Mouse (Mus musculus) MEL (cell line): ENCODE measurements around the gene Lpgat1.

Experiments
- CTCF ChIP-seq, 3 experiments: IDR thresholded peaks in 2 of 3; conservative IDR thresholded peaks in 1 of 3; 2 replicates each; pipeline ENCODE4 v1.5.1; 2011 to 2012; ENCODE audit warnings: low read length in 3 of 3, low read depth in 2 of 3, mild to moderate bottlenecking in 2 of 3, improper control_type of control experiment in 1 of 3, inconsistent platforms in 1 of 3, mixed read lengths in 1 of 3, moderate library complexity in 1 of 3; ENCODE audit not compliant: control insufficient read depth in 1 of 3, insufficient read depth in 1 of 3, poor library complexity in 1 of 3, severe bottlenecking in 1 of 3
- E2F4 ChIP-seq: IDR thresholded peaks from 2 replicates; pipeline ENCODE4 v1.6.1; 2011; ENCODE audit warnings: low read depth, low read length, improper control_type of control experiment, borderline replicate concordance
- GATA1 ChIP-seq: IDR thresholded peaks from 2 replicates; pipeline ENCODE4 v1.6.1; 2011; ENCODE audit warnings: low read depth, low read length, improper control_type of control experiment
- HCFC1 ChIP-seq: IDR thresholded peaks from 2 replicates; pipeline ENCODE4 v1.6.1; 2012; ENCODE audit warnings: low read depth, mild to moderate bottlenecking, inconsistent platforms, low read length, improper control_type of control experiment, moderate library complexity
- JUND ChIP-seq: IDR thresholded peaks from 2 replicates; pipeline ENCODE4 v1.6.1; 2011; ENCODE audit warnings: low read depth, mild to moderate bottlenecking, improper control_type of control experiment, low read length
- MAFK ChIP-seq: IDR thresholded peaks from 2 replicates; pipeline ENCODE4 v1.6.1; 2011; ENCODE audit warnings: low read depth, mild to moderate bottlenecking, low read length, improper control_type of control experiment, borderline replicate concordance
- MEF2A ChIP-seq: IDR thresholded peaks from 2 replicates; pipeline ENCODE4 v1.6.1; 2014; ENCODE audit warnings: low read depth, mild to moderate bottlenecking, inconsistent platforms, low read length, improper control_type of control experiment; ENCODE audit not compliant: poor library complexity, insufficient replicate concordance, severe bottlenecking; ENCODE audit errors: extremely low read depth
- POLR2A ChIP-seq, 2 experiments: IDR thresholded peaks; 2 replicates each; pipeline ENCODE4 v1.6.1; 2011 to 2012; ENCODE audit warnings: low read length in 2 of 2, mild to moderate bottlenecking in 2 of 2, control low read depth in 1 of 2, improper control_type of control experiment in 1 of 2, low read depth in 1 of 2, moderate library complexity in 1 of 2; ENCODE audit not compliant: control insufficient read depth in 1 of 2, insufficient read depth in 1 of 2, poor library complexity in 1 of 2
- RAD21 ChIP-seq: IDR thresholded peaks from 2 replicates; pipeline ENCODE4 v1.6.1; 2011; ENCODE audit warnings: mild to moderate bottlenecking, low read depth, low read length, improper control_type of control experiment
- TCF12 ChIP-seq: IDR thresholded peaks from 2 replicates; pipeline ENCODE4 v1.6.1; 2014; ENCODE audit warnings: low read depth, mild to moderate bottlenecking, inconsistent platforms, low read length, improper control_type of control experiment, moderate library complexity
- USF2 ChIP-seq, 2 experiments: IDR thresholded peaks; 2 replicates each; pipeline ENCODE4 v1.6.1; 2011 to 2012; ENCODE audit warnings: improper control_type of control experiment in 2 of 2, low read length in 2 of 2, borderline replicate concordance in 1 of 2, inconsistent platforms in 1 of 2, low read depth in 1 of 2, mild to moderate bottlenecking in 1 of 2; ENCODE audit not compliant: insufficient read depth in 1 of 2

DNA sequence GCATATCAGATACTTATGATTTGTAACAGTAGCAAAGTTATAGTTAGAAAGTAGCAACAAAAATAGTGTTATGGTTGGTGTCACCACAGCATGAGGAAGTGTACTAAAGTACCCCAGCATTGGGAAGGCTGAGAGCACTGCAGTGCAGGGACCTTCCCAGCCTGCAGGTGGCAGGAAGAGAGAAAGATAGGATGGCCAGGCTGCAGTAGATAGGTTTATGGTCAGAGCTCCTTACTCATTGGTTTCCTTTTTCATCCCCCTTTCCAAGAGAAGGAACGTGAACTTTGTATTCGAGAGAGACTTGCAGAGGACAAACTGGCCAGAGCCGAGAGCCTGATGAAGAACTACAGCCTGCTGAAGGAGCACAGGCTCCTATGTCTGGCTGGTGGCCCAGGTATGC lies 111.5 kb downstream of the Lpgat1 start:
- TF ChIP-seq POLR2A (IDR thresholded peaks at IDR 0.05; ENCODE audit: control insufficient read depth in 1 of 2, insufficient read depth in 1 of 2, low read depth in 1 of 2, low read length in 2 of 2, poor library complexity in 1 of 2): no peak
- TF ChIP-seq MEF2A: no peak
- TF ChIP-seq GATA1: no peak
- TF ChIP-seq USF2 (IDR thresholded peaks at IDR 0.05; ENCODE audit: borderline replicate concordance in 1 of 2, insufficient read depth in 1 of 2, low read depth in 1 of 2, low read length in 2 of 2): no peak
- TF ChIP-seq TCF12: no peak
- peak; percentile 36 for TF ChIP-seq RAD21
- TF ChIP-seq HCFC1: no peak
- no peak for TF ChIP-seq E2F4
- no peak for TF ChIP-seq MAFK
- TF ChIP-seq CTCF (IDR thresholded peaks at IDR 0.05 in 2 of 3, conservative IDR thresholded peaks at IDR 0.05 in 1 of 3; ENCODE audit: control insufficient read depth in 1 of 3, insufficient read depth in 1 of 3, low read depth in 2 of 3, low read length in 3 of 3, poor library complexity in 1 of 3, severe bottlenecking in 1 of 3): peak; percentile 38 to 58 (median 40)
- TF ChIP-seq JUND: no peak
